Mouse (Mus musculus) thymus, postnatal 14 days (tissue): ENCODE results near the gene Tanc1.

Experiments used
- DNase-seq: peaks from one replicate; pipeline ENCODE4 v3.0.0; 2021

Tanc1 gene

DNA sequence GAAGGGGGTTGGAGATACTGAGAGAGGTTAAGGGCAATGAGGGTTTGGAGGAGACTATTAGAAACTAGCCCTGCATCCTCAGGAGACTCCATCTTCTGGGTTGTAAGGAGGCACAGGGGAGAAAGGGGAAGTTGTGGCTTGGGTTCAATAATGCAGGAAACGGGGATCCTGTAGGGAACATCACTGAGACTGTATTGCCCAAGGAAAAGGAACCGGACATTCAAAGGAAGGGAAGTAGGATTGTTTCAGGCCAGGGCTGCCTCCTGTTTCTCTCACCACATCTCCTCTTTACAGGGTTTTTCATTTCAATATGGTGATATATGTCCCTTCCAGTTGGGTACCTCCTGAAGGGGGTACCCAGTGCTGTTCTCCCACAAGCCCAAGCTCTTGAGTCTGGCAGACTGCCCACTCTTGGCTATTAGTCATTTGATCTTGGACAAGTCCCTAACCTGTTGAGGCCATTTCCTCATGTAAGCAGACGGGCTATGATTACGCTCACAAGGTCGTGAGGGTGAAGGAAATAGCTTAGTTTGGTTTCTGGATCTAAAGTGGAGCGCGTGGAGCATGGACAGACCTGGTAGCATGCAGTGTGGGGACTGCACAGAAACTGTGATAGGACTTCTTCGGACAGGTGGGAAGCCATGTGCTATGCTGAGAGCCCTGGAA, 191.0 kb downstream of the Tanc1 start:
- DNase-seq, result no peak

DNA sequence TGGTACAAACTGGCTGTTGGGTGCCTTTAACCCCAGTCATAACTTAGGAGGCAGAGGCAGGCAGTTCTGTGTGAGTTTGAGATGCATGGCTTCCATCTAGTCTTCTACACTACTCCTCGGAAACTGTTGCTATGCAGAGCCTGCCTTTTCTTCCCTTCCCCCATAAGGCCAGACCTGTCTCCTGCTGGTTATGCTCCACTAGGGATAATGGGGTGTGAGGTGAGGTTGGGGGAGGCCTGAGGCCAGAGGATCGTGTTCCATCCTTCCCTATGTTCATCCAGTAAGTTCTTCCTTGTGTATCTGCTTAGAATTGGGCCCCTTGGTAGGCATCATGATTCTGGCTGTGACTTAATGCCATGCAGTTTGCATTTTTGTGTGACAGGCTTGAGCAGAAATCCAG, 193.8 kb downstream of the Tanc1 start:
- no peak for DNase-seq

DNA sequence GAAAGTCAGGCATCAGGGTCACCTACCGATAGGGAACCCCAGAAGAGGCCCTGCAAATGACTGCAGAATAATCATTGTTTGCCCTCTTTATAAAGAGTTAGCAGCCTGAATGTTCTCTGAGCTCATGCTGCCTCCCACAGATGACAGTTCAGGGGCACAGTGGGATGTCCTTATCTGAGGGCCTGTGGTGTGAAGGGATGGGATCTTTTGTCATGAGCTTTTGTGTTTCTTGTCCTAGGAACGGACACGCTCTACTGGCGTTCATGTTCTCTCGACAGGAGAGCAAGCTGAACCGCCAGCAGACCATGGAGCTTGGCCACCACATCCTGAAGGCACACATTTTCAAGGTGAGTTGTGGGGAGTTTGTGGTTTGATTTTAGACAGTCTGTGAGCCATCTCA, 194.2 kb downstream of the Tanc1 start:
- DNase-seq, result no peak

DNA sequence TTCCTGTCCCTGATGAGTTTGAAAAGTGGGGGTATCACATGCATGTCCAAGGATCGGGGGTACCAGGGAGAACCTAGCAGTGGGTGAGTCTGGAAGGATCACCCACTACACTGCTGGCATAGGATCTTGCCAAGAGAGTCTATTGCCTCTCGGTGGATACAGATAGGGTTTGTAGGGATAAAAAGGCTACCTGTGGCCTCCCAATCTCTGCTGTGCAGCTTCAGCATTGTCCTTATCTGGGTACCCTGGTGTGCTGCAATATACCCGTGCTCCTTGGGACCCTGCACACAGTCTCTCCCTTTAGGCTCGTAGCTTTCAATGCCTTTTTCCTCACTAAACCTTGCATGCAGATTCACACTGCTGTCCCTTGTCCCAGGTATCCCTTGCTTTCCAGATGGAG, 196.8 kb downstream of the Tanc1 start:
- DNase-seq, result no peak

DNA sequence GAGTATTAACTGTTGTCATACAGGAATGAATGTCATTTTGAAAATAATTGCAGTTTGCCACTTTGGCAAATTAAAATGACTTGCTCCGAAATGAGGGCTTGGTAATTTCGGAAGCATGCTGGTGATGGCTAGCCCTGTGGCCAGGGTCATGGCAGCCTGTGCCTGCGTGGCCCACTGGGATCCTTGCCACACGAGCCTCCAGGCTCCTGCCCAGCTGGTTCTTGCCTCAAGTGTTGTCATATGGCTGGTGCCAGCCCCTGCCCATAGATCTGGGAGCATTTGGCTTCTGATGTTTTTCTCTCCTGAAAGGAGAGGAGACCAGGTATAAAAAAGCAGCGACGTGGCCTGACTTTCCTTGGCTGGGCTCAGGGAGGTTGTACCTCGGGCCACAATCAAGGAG, 198.2 kb downstream of the Tanc1 start:
- no peak for DNase-seq

DNA sequence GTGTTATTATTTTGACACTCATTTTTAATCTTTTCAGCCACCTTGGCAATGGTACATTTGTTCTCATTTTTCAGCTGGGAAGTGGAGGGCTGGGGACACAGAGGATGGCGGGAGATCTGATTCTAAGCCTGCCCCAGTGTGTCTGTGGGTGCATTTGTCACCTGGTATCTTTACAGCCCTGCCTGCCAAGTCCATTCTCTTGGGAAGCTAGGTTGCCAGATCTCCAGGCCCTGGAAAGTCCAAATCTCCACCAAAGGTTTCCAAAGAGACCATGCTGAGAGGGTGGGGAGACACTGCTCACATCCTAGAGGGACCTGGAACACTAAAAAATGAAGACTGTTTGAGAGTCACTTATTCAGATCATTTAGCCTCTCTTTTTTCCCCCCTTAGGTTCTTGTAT, 199.4 kb downstream of the Tanc1 start:
- DNase-seq, result no peak

DNA sequence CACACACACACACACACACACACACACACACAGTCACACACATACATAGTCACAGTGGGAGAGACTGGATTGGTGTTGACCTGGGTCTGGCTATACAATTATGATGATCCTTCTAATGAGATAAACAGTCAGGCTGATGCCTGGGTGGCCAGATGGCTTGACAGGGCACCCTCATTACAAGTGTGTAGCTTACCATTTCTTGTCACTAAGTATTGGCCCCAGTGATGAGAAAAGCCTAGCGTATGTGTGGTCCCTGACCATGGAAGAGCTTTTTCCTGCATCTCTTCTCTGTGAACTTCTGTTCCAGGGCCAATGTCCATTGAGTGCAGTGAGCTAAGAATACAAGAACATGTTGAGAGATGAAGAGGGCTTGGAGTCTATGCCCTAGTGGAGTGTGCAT, 200.8 kb downstream of the Tanc1 start:
- DNase-seq, result no peak

DNA sequence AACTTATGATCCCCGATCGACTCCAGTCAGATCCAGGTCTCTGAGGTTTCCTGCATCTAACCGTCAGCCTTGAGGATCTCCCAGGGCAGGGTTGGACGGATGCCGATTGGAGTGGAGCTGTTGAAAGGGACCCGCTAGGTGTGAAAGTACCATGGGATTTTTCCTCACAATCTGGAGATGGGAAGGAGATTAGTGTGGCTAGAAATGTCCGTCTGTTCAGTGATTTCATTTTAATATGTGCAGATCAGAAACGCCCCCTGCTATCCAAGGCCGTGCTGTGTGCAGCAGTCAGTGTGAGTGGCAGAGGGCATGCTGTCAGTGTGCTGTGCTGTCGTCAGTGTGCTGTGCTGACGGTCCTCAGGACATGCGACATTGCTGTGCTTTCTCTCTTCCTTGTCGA, 201.6 kb downstream of the Tanc1 start:
- no peak for DNase-seq

DNA sequence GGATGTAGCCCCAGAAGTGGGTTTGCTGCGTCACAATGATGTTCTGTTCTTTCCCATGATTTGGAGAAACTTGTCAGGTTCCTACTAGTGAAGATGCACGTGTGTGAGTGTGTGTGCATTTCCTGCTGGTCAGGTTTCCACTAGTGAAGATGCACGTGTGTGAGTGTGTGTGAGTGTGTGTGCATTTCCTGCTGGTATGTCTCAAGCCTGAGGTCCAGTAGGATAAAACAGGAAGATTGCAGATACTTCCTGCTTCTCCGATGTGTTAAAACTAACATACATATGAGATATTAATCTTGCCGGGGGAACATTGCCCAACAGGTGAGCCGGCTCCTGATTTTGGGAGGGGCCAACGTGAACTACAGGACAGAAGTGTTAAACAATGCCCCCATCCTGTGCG, 203.2 kb downstream of the Tanc1 start:
- DNase-seq, result no peak

DNA sequence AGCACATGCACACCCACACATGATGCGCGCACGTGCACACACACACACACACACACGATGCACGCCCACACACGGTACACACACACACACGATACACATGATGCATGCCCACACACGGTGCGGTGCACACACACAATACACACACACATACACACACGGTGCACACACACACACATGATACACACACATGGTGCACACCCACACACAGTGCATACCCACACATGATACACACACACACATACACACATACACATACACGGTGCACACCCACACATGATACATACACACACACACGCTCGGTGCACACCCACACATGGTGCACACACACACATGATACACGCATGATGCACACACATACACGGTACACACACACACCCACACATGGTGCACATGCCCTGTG, 206.8 kb downstream of the Tanc1 start:
- no peak for DNase-seq

DNA sequence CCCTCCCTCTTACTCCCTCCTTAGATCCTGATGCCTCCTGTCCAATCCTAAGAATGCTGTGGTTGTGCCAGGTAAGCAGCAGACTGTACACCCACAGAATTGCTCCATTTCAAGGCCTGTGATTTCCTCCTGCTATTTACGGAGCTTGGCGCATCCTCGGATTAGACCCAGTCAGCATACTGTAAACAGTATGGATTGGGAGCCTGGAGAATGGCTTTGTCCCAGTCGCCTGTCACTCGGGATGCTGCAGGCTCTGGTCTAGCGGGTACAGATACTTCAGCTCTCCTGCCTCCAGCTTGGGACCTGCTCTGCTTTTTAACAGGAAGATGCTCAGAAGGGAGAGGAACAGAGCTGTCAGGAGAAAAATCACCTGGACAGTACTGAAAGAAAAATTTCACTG, 207.6 kb downstream of the Tanc1 start:
- DNase-seq, result no peak

DNA sequence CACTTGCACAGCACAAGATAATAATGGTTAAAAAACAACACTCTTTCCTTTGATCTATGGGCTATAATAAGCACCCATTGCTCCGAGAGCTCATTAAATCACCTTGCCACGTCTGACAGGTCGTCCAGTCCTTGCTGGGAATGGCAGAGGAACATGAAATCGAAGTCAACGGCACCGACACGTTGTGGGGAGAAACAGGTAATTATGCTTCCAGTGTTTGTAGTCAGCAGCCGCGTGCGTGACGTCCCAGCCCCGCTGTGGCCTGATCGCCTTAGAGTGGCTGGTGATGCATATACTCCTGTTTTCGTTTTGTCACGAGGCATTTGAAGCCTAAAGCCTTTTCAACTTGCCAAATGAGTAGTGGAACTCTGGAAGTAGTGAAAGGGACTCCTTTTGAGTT, 208.2 kb downstream of the Tanc1 start:
- no peak for DNase-seq

DNA sequence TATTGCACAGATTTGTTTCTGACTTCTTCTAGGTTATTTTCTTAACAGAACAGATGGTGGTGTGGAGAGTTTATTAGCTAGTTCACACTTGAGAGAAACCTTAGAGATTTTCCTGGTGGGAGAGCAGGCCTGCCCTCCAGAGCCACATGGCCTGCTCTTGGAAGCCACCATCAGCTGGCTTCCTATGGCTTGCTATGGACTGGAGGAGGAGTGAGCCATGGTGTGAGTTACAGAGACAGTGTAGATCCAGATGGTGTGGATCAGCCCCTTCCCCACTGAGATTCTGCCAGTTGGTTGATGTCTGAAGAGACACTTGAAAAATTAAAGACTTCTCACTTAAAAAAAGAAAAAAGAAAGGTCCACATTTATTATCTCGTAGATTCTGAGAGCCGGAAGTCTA, 209.2 kb downstream of the Tanc1 start:
- no peak for DNase-seq

DNA sequence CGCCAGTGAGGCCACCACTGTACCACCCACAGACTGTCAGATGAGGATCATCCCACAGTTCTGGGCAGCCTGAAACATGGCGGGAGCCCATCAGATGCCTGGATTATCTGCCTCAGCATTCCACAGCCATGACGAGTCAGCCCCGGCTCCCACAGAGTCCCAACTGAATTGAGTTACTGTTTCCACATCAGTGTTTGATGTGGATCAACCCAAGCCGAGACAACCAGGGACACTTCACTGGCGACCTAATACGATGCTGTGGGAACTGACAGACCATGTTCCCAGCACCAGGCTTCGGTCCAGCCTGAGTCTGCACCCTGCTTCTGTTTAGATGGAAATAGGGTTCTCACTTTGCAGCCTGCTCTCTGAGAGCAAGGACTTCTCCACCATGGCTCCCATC, 212.4 kb downstream of the Tanc1 start:
- DNase-seq, result no peak

DNA sequence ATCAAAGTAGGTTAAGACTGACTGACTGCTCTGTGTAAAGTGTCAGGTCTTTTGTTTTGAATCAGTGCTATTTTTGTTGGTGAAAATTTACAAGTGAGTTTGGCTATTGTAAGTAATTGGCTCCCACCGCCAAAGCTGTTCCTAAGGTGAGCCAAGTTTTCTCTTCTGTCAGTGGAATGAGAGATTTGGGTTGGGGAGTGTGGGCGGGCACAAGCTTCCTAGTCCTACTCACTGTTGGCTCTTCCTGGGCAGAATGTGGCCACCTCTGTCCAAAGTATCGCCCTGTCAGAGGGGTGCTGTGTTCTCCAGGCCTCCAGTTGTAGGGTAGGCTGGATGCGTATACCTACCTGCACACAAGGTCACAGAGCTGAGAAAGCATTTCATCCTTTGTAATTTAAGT, 213.5 kb downstream of the Tanc1 start:
- no peak for DNase-seq

DNA sequence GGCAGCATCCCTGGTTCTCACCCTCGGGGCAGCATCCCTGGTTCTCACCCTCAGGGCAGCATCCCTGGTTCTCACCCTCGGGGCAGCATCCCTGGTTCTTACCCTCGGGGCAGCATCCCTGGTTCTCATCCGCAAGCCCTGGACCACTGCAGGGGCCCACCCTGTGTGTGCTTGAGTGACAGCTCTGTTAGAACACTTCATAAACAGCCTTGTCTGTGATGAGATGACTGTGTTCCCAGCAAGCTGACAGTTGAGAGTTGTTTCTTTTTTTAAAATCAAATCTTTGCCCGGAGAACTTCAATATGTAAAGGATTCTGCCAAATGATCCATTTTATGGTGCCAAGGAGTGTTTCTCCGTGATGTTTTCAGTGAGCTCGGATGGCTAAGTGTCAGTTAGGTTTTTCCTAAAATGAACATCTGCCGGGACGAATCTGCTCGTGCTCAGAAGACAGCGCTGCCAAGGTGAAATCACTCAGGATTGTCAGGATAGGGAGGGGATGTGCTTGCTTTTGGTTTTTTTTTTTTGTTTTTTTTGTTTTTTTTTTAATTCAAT, 216.3 kb downstream of the Tanc1 start:
- DNase-seq, result no peak

DNA sequence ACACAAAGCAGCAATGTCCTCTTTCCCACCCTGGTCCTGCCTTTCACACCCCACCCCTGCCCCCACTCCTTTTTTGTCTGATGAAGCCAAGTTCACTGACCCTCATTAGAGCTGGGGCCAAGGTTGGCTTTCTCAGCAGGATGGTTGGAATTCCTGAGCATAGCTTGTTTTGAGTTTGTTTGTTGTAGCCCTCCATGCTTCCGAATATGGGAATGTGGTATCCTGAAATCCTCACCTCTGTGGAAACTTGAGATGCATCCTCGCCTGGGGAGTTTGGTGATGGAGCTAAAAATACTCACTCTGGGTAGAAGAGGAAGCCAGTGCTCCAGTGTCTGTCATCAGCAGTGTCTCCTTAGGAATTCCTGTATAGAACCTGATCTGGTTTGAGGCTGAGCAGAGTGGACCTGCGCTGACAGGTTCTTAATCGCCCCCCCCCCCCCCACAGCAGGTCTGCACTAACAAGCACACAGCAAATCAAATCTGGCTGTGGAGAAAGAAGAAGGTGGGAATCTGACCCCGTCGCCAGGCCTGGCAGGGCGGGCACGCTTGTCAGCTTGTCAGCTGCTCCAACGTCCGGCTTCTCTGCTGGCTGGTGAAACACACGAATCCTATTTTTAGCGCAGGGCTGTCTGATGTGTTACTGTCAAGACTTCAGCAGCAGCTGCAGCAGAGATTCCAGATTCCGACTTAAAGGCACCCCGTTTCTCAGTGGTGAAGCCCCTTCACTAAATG, 217.1 kb downstream of the Tanc1 start:
- DNase-seq, result peak; percentile 63

DNA sequence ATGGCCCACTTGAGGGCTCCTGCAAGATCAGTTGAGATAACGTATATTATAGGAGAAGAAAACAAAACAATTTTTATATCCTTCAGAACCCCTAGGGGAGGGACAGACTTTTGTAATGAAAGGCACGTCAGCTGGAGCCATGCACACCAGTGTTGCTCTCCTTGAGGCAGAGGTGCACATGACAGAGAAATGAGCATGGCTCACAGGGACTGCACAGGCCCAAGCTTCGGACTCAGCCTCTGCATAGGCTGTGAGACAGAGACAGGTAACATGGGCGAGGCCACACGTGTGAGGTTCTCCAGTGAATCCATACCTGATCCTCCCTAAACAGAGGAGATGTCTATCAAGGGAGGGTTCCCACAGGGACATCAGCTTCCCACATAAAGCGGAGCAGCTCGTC, 217.9 kb downstream of the Tanc1 start:
- DNase-seq, result no peak

DNA sequence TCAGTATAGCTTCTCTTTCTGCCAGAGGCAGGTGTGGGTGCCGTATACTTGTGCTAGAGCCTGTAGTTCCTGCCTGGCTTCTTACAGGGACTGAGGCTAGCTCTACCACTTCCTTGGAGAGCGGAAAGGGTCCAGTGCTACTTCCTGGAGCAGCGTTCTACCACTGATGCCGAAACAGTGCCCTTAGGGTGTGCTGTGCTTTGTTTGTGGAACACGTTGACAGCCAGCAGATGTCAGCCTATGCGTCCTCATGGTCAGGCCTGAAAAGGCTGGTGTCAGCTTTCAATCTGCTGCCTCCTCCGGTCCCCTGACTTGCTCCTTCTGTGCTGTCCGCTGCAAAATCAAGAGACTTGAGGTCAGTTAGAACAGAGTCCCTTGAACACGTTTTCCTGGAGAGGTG, 218.3 kb downstream of the Tanc1 start:
- DNase-seq, result no peak

DNA sequence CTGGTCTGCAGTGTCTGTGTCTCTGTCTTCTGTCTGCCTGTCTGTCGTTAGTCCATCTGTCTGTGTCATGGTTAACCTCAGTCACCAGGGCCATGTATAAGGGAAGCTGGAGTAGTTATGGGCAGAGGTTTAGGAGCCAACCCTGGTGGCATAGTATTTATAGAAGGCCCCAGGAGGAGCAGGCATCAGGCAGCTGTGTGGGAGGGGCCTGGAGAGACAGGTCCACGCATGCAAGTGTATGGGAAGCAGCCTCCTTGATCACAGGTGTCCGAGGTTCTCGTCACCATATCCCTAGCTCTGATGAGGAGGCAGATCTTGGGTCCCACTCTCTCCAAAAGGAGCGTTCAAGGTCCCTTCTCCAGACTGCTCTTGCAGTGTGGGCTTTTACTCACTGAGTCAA, 219.1 kb downstream of the Tanc1 start:
- DNase-seq, result no peak

DNA sequence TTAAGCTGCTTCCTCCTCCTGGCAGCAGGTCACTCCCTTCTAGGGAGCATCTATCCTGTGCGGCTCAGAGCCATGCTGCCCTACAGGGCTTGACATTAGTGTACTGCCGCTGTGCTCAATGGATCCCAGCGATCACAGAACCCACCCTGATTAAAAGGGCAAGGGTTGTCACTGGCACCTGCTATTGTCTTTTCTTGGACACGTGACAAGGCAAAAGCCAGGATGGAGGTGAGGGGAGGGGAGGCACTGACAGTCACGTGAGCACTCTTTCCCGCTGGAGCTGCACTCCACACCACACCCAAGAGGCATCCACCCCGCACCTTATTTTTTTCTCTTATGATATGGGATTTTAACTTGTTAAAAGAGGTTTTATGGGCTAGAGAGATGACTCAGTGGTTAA, 220.0 kb downstream of the Tanc1 start:
- DNase-seq, result no peak

DNA sequence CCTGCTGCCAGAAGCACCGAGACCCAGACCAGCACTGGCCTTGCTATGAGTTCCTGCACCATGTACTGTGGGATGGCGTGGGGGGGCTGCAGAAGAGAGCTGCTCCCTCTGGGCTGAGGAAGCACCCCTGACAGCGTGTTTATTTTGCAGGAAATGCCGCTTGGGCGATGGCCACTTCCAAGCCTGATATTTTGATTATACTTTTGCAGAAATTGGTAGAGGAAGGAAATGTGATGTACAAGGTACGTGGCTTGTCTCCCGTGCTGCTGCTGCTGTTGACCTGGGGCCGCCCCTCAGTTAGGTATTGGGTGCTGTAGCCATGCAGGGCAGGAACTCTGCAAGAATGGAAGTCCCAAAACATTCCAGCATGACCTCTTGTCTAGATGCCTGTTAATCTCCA, 227.0 kb downstream of the Tanc1 start:
- DNase-seq, result no peak

DNA sequence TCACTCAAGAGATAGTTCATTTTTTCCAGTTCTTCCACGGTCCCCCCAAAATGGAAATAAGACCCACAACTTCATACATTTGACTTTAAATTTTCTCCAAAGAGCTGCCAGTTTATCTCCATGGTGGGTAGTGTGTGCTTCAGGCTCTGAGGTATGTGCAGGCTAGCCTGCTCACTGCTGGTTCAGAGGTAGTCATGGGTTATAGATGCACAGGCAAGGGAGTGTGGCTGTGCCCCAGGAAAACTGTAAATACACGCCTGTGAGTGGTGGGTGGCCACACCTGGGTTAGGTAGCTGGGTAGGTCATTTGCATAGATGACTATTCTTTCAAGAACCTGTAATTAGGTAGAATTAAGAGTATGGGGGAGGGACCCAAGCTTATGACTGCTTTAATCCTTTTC, 227.9 kb downstream of the Tanc1 start:
- no peak for DNase-seq

DNA sequence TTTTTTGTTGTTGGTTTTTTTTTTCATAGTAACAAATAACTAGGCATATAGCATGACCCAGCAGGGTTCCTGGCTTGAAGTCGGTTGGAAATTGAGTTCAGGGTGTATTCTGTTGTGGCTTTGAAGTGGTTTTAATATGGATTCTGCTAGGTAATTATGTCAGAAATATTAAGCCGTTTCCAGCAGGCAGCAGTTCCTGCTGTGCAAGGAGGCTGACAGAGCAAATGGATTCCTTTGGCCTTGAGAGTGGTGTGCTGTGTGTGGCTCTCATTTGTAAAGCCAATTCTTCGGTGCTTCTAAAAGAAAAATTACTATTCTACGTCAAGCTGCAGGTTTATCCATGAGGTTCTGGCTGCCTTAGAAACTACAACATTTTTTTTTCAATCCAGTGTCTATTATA, 228.3 kb downstream of the Tanc1 start:
- no peak for DNase-seq
